Mouse (Mus musculus) naive thymus-derived CD4-positive, alpha-beta T cell, adult 2 months (primary cell): ENCODE measurements around the gene Elmo1.

Experiments
- DNase-seq: peaks from one replicate; pipeline ENCODE4 v3.0.0-alpha.2; 2011; ENCODE audit warnings: low read depth

Elmo1 gene

GRCm38 (mm10) chr13:20207126-20207525, 116.7 kb downstream of the Elmo1 start:
- peak; percentile 11 for DNase-seq

GRCm38 (mm10) chr13:20207950-20208642, 117.7 kb downstream of the Elmo1 start:
- DNase-seq: no peak

GRCm38 (mm10) chr13:20208867-20209266, 118.5 kb downstream of the Elmo1 start:
- no peak for DNase-seq

DNA sequence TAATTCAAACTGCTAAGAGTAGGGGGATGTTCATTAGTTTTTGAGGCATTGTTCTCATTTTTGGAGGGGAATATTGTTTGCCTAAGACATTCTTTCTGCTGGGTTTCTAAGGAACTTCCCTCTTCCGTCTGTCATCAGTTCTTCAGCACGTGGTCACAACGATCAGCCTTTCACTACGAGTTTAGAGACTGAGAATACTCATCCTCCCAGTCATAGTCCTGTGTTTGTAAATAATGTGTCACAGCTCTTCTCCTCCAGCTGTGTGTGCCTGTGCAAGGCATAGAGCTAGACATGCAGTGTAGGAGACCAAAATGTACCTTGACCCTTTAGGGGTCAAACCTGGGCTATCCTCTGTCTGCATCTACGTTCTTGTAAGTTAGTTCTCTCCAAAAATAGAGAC, 121.4 kb downstream of the Elmo1 start:
- no peak for DNase-seq

GRCm38 (mm10) chr13:20212665-20213064, 122.3 kb downstream of the Elmo1 start:
- no peak for DNase-seq

DNA sequence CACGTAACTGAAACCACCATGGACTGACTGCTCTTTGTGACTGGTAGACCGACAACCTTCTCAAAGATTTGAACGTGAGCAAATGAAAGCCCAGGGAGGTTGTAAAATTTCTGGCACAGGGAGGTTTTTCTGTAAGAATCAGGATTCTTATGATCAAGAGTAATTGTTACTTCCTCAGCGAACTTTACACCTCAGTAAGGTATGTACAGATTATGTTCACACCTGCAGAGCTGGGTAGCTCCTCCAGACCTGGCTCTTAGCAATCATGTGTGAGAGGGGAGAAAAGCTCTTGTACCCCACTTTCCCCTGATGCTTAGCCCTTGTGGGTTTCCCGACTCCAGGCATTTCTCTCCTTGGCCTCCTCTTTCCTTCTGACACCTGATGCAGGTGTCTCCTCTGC, 123.5 kb downstream of the Elmo1 start:
- DNase-seq: no peak

- DNase-seq: no peak
Observed at GRCm38 (mm10) chr13:20217453-20218090, 127.2 kb downstream of the Elmo1 start.

- DNase-seq: no peak
Observed at GRCm38 (mm10) chr13:20218126-20218525, 127.7 kb downstream of the Elmo1 start.

DNA sequence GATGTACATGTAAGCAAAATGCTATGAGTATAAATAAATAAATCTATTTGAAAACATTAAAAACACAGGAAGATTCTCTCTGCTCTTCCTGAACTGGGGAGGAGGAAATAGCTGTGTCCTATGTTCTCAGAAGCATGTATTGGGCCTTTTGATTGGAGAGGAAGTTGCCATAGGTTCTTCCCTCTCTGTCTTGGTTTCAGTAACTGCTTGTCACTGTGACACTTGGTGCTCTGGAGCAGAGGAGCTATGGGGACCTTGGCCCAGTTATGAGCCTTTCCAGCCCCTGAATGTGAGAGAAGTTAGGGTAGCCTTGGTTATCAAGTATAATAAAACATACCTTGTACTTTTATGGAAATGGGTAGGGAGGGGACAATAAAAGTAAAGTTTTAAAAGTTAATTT, 130.0 kb downstream of the Elmo1 start:
- no peak for DNase-seq

DNA sequence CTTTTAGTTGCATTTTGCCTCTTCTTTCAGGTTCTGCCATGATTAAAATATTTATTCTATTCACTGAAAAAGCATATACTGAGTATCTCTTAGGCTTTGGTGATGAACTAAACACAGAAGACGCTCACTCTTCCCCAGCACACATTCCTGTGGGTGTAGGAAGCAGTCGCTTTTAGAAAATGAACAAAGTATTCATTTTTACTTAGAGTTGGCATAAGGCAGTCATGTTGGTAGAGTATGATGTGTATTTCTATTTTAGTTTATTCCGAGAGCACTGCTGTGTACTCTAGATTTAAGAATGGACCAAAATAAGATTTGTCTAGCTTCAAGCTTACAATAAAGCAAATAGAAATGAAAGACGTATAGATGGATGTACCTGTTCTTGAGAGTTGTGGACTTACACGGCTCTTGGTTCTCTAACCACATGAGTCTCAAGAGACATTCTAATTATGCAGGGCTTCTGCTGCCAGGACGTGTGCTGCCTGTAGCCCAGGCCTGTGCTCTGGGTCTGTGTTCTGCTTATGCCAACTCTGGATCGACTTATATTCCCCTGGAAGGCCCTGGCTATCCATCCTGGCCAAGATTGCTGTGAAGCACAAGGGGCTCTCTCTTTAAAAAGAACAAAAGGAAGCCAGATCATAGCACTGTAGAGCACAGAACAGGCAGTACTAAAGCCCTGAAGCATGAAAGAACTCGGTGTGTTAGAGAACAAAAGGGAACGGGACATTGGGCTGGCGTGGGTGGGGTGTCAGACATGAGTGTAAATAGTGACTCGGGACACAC, 137.7 kb downstream of the Elmo1 start:
- DNase-seq: no peak

GRCm38 (mm10) chr13:20231837-20232728, 141.7 kb downstream of the Elmo1 start:
- DNase-seq: no peak

- no peak for DNase-seq
Observed at GRCm38 (mm10) chr13:20233707-20234106, 143.3 kb downstream of the Elmo1 start.

DNA sequence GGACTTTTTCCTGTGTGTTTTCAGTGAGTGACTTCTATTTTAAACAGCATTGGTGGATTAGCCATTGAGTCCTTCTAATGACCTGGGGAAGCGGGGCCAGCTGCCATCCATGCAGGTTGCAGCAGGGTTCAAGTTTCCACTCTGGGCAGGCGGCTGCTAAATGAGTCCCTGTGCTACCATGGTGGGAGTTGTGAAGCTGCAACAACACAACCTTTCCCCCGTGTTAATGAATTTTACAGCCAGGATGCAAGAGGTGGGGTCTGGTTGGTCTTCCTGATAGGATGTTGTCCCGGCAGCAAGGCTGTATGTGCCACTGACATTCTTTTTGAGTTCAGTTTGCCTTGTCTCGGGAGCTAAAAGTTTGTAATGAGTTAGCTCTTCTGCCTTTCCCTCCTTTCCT, 147.2 kb downstream of the Elmo1 start:
- DNase-seq: no peak

GRCm38 (mm10) chr13:20238146-20238545, 147.8 kb downstream of the Elmo1 start:
- no peak for DNase-seq

- DNase-seq: no peak
Observed at GRCm38 (mm10) chr13:20238743-20239142, 148.3 kb downstream of the Elmo1 start.

GRCm38 (mm10) chr13:20250069-20250668, 159.8 kb downstream of the Elmo1 start:
- no peak for DNase-seq

GRCm38 (mm10) chr13:20254911-20255310, 164.5 kb downstream of the Elmo1 start:
- DNase-seq: no peak

- DNase-seq: no peak
Observed at GRCm38 (mm10) chr13:20255380-20255779, 165.0 kb downstream of the Elmo1 start.

GRCm38 (mm10) chr13:20256613-20257012, 166.2 kb downstream of the Elmo1 start:
- no peak for DNase-seq

GRCm38 (mm10) chr13:20257562-20258525, 167.4 kb downstream of the Elmo1 start:
- no peak for DNase-seq
